Mouse (Mus musculus): ENCODE results near the gene Tfb2m. TPM values are rescaled to one million over a fixed set of nuclear protein-coding genes. Genes with fewer than 3 reads are reported as not detected.
A peak's percentile ranks its signal among the peaks of the same experiment; 100 is the strongest.

Gene Tfb2m
- polyA plus RNA-seq, 1 experiment from 2014 or later, result 32.7 TPM

- Histone ChIP-seq H3K9me3 (no peaks in the 10 kb centered on the region), H3K27me3 (no peaks in the 10 kb centered on the region), H3K4me1 (peaks cover 21% of the 10 kb centered on the region), H3K36me3 (no peaks in the 10 kb centered on the region), H3K4me3 (no peak overlapping the region), H3K4me2 (no peak overlapping the region), H3K9ac (no peak overlapping the region), H3K27ac (no peak overlapping the region)
- WGBS, result 40% methylated on average over 5 of the region's 5 CpGs
- no peak for ATAC-seq (ENCODE audit: insufficient number of reproducible peaks, insufficient read depth, low FRiP score, low TSS enrichment, low read depth)
Measured at GRCm38 (mm10) chr1:179487990-179488389, 58.1 kb downstream of the Tfb2m start.

GRCm38 (mm10) chr1:179487238-179487637 is 58.8 kb downstream of the Tfb2m start:
- H3K36me3 ChIP-seq, result no peaks in the 10 kb centered on the region
- H3K9ac ChIP-seq, result no peak overlapping the region
- ATAC-seq (ENCODE audit: insufficient number of reproducible peaks, insufficient read depth, low FRiP score, low TSS enrichment, low read depth), result no peak
- no peak overlapping the region for H3K4me2 ChIP-seq
- H3K4me3 ChIP-seq, result no peak overlapping the region
- H3K27me3 ChIP-seq, result no peaks in the 10 kb centered on the region
- WGBS, result 84% methylated on average over 2 of the region's 2 CpGs
- no peaks in the 10 kb centered on the region for H3K9me3 ChIP-seq
- peaks cover 15% of the 10 kb centered on the region for H3K4me1 ChIP-seq
- H3K27ac ChIP-seq, result no peak overlapping the region

GRCm38 (mm10) chr1:179485784-179486540 is 60.1 kb downstream of the Tfb2m start:
- no peak for ATAC-seq (ENCODE audit: insufficient number of reproducible peaks, insufficient read depth, low FRiP score, low TSS enrichment, low read depth)
- Histone ChIP-seq H3K9me3 (no peaks in the 10 kb centered on the region), H3K4me3 (no peak overlapping the region), H3K4me2 (no peak overlapping the region), H3K4me1 (peaks cover 15% of the 10 kb centered on the region), H3K9ac (no peak overlapping the region), H3K27ac (peak overlapping the region; percentile 23), H3K27me3 (no peaks in the 10 kb centered on the region), H3K36me3 (no peaks in the 10 kb centered on the region)
- 32% methylated on average over 3 of the region's 3 CpGs for WGBS

- WGBS, result 68% methylated on average over 4 of the region's 4 CpGs
- no peaks in the 10 kb centered on the region for H3K9me3 ChIP-seq
- ATAC-seq (ENCODE audit: insufficient number of reproducible peaks, insufficient read depth, low FRiP score, low TSS enrichment, low read depth), result no peak
- peaks cover 20% of the 10 kb centered on the region; the same call in 1 of the 2 replicates for H3K4me1 ChIP-seq
- no peaks in the 10 kb centered on the region for H3K27me3 ChIP-seq
- H3K27ac ChIP-seq, result no peak overlapping the region
- no peak overlapping the region for H3K9ac ChIP-seq
- no peak overlapping the region for H3K4me2 ChIP-seq
- H3K4me3 ChIP-seq, result no peak overlapping the region
- H3K36me3 ChIP-seq, result no peaks in the 10 kb centered on the region
Measured at GRCm38 (mm10) chr1:179480862-179481261, 65.2 kb downstream of the Tfb2m start.

Other genes starting within 250 kb of the Tfb2m start
- gene Smyd3, start 28.2 kb downstream of the Tfb2m start, polyA plus RNA-seq (2015; fragmentation: Nextera tagmentation; extraction: Ambion mirVana), result 30.1 and 31.4 TPM in 2 replicates
- 17.4 and 21.6 TPM in 2 replicates for gene Cnst, start 103 bp upstream of the Tfb2m start, polyA plus RNA-seq (2015; fragmentation: Nextera tagmentation; extraction: Ambion mirVana)
- gene Sccpdh, start 121.9 kb upstream of the Tfb2m start, polyA plus RNA-seq (2015; fragmentation: Nextera tagmentation; extraction: Ambion mirVana), result 64.1 and 67.0 TPM in 2 replicates
- gene Kif28, start 199.0 kb upstream of the Tfb2m start, polyA plus RNA-seq (2015; fragmentation: Nextera tagmentation; extraction: Ambion mirVana), result not detected in 2 replicates

Data from embryonic facial prominence, embryonic 13.5 days (tissue).